Mouse (Mus musculus): ENCODE measurements around the gene Mtch1.

DNA sequence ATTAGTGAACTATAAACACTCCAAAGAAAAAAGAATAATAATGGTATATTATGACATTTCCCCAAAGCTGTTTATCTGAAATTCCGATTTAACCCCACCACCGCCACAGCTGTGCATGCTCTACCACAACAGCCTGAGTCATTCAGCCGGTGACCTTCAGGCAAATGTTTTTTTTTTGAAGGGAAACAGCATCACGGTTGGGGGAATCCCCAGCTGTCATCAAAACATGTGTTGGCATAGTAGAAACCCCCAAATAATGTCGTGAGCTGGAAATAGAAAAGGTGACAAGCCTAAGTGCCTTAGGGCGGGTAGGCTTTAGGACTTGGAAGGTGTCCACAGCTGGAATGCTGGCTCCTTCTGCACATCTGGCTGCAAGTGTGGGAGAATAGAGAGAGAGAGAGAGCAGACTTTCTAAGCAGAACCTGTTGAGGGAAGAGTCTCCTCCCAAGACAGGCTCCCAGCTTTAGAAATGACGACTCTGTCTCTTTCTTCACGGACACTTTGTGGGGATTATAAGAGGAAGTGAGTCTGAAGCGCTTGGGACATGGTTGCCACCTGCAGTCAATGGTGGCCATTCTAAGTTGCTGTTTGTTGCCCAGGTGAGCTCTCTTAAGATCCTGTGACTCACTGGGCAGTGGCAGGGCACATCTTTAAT lies 46.5 kb upstream of the Mtch1 start:
- TF ChIP-seq ZNF384 (IDR thresholded peaks at IDR 0.05; ENCODE audit: low read depth, low read length) (no peak), ZC3H11A (IDR thresholded peaks at IDR 0.05; ENCODE audit: borderline replicate concordance, low read depth, low read length) (no peak)
